Mouse (Mus musculus) right cerebral cortex, postnatal 25 days (tissue): ENCODE results near the gene Nsl1.
A peak's percentile ranks its signal among the peaks of the same experiment; 100 is the strongest.
"Not testable (repeated sequence)": the region's sequence is repeated elsewhere in the genome, so short reads cannot be mapped to it uniquely, and the experiment has no call there.

Experiments
- DNase-seq: peaks from one replicate; pipeline ENCODE4 v3.0.0; 2022

Nsl1 gene

DNA sequence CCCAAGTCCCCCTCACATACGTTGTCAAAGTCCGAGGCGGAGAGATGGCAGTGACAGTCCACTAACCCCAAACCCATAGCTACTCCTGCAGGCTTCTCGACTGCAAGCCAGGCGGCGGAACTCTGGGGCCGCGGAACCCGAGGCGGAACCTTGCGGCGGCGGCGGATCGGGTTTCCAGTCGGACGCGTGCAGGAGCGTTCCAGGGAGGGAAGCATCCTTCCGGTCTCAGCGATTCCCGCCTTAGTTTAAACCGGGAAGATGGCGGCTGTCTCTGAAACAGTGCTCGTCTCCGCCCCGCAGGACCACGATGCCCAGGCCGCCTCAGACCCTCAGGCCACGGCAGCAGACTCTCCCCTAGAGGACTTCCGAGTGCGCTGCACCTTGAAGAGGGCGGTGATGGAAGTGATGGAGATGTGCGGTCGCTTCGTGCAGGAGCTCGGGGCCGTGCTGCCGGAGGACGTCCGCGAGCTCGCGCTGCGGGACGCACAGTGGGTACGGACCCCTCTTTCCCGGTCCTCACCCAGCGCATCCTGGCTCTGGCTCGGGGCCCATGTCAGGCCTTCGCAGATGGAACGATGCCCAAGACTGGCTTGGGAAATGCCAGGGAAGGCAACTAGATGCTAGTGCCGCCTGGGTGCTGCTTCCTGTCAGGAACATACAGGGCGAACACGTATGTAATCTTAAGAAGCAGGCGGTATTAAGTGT lies at the start of gene Nsl1, which contains the start of gene Tatdn3:
Gene Nsl1, plus strand, starts transcription at position 232 of the 705 bp plus-strand sequence.
Gene Tatdn3, minus strand, starts transcription at position 152 of the 705 bp plus-strand sequence.
- DNase-seq = peak; percentile 90

DNA sequence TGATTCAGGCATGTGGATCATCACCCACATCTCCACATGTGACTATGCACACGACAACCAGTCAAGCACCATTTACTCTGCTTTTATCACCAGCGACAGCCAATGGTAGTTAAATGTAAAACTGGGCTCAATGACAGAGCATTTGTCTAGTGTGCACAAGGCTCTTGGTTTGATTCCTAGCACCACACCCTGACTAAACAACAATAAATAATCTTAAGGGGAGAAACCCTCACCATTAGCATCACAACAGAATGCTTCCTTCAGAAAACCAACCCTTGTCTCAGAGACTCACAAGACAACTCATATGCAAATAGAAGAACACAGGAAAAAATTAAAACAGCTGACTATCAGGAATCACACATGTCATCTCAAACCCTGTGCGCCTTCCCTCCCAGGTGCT lies 48.5 kb upstream of the Nsl1 start:
- DNase-seq = no peak

DNA sequence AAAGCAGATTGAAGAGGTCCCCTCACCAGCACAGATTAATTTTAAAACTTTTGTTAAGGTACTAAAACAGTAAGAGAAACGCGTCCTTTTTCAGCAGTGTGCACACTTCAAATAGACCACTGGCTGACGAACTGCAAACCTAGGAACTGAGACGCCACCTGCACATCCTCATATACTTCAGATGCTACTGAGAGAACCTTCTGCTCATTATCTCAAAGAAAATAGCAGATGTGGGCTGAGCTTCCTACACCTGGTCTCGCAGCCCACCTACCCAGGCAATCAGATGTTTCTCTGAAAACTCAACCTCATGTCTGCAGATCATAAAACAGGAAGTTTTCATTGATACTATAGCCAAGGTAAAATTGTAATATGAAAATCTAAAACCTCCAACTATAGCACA lies 43.0 kb upstream of the Nsl1 start:
- DNase-seq = no peak

DNA sequence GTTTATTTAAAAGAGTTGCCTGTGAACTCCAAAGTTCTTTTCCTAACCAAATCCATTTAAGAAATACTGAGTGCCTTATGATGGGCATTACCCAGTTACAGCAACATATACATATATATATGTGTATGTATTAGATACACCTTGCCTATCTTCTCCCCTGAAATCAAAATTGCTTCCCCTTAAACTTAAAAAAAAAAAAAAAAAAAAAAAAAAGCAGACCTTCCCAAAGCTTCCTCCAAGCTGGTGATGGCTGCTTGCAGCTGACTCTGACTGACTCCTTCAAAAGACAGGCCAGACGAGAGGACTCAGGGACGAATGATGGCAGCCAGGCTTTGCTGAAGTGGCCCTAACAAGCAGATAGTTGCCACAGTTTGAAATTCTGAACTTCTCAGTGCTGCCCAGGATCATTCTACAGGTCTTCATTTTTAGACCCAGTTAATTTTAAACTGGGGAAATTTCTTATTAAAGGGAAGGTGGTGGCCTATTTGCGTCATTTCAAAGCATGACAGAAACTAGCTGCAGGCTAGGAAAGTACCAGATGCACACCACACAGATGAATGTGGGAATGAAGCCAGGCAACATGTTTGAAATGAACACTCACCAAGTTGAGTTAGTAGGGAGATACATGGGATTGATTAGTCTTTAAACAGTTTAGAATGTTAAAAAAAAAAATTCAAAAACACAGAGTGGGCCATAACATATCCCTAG lies 42.4 kb upstream of the Nsl1 start:
- no peak for DNase-seq

DNA sequence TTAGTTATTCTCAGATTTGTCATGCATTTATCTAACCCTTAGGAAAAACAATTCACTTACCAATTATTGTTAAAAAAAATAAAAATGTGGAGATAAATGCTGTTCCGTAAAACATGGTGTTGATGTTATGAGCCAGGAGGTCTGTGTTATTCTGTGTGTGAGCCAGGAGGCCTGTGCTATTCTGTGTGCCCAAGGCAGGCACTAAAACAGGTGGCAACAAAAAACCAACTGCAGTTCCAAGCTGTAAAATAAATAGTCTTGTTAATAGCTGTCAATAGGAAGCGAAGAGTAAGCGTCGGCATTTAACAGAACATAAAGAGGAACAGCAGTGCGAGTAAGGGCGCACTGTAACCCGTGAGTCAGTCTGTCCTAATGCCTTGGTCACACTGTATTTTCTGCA lies 41.8 kb upstream of the Nsl1 start:
- DNase-seq = no peak

DNA sequence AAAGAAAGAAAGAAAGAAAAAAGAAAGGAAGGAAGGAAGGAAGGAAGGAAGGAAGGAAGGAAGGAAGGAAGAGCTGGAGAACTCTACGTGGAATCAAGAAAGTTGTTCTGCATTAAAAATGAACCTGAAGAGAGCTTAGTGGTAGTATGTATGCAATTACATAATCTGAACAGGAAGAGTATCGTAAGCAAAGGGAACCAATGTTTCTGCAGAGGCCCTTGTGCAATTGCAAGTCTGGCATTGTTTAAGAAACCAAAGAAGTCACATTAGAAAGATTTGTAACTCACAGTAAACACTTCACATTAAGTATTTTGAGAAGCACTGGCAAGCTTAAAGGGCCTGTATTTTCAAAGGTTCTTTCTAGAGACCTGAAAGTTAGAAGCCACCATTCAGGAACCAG lies 39.7 kb upstream of the Nsl1 start:
- no peak for DNase-seq

DNA sequence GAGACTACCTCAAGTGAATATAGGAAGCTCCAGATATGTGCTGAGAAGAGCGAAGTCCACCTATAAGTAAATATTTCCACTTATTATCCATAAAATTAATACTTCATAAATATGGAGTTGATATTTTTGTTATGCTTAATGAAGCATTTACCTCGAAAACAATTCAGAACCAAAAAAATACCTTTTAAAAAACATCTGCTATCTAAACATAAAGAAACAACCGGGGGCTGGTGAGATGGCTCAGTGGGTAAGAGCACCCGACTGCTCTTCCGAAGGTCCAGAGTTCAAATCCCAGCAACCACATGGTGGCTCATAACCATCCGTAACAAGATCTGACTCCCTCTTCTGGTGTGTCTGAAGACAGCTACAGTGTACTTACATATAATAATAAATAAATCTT lies 39.0 kb upstream of the Nsl1 start:
- not testable (repeated sequence) for DNase-seq

DNA sequence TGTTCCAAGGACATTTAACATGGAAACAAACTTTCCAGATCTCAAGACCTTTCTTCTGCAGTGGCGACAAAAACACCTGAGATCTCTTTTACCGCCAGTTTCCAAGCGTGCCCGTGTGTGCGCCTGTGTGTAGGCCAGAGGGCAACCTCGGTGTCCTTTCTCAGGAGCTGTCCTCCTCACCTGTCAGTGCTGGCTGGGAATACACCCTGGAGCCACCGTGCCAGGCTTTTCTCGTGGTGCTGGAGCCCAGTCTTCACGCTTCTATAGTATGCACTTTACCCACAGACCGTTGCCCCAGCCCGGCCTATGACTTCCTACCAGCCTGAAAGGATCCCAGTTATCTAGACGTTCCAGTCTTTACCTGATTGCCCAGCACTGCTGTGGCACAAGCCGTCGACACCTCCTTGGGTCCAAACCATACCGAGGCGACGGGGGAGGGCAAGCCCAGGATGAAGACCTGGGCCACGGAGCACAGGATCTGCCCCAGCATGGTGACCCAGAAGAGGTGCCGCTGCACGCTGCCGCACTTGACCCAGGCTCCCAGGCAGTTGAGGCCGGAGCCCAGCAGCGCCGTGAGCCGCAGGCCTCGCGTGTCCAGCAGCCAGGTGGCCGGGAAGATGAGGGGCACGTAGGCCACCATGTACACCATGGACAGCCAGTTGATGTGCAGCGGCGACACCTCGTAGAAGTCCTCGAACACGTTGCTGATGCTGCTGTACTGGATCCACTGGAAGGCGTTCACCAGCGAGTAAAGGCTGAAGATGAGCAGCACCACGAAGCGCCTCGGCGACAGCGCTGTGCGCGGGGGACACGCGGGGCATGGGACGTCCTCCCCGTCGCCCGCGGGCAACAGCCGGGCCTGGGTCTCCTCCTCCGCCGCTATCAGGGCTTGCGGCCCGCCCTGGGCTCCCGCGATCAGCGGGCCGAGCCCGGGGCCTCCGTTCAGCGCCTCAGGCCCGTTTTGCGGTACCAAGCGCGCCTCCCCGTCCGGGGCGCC lies 37.5 kb upstream of the Nsl1 start:
- DNase-seq = no peak

DNA sequence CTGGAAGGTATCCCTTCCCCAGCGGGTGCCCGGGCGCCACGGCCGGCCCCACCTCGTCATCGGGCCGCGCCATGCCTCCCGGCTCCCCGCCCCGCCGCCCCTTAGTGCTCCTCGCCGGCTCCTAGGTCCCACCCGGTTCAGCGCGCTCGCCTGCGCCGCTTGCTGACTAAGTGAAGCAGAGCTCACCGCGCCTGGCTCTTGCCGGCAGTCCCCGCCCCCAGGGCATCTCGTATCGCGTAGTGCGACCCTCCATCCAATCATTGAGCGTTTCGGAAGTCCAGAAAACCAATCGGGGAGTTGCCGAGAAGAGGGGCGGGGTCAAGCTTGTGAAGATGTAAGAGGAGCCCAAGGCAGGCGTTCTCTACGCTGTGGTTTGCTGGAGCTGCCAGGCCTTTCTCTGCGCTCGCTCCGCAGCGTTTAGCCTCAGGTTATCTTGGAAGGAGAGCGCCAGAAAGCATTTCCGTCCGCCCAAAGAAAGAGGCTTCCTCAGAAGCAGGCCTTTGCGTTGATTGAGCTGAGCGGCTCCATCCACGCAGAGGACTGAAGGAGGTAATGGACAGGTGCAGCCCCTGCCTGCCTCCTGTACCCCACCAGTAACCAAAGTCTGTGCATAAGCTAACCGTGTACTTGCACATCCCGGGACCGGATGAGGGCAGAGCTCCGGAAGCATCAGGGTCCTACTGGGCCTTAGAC lies 36.6 kb upstream of the Nsl1 start, which contains the start of gene Flvcr1:
Gene Flvcr1, minus strand, starts transcription at position 138 of the 693 bp plus-strand sequence.
- peak; percentile 98 for DNase-seq

DNA sequence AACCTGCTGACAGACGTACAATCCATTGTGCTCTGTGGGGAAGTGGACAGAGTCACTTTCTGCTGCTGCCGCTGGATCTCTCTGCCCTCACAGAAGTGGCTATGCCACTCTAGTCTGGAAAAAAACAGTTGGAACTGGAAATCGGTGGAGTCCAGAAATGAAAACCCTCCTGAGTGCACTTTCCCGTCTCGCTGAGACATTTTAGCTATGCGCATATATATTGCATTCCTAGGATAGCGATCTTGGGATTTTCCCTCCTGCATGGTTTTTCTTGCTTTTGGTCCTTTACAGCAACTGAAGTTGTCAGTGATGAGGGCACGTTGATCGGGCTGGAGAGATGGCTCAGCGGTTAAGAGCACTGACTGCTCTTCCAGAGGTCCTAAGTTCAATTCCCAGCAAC lies 32.6 kb upstream of the Nsl1 start:
- DNase-seq = no peak

DNA sequence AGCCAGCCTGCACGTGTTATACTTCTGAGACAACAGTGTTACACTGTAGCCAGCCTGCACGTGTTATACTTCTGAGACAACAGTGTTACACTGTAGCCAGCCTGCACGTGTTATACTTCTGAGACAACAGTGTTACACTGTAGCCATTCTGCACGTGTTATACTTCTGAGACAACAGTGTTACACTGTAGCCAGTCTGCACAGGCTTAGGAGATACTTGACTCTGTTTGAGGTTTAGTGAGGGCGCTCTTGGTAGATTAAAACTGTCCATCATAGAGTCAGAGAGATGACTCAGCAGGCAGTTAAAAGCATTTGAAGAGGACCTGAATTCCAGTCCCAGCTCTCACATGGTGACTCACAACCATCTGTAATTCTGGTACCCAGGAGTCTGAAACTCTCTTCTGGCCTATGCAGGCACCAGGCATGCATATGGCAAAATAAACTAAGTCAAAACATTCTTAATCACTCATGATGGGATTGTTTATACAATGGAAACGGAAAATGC lies 31.8 kb upstream of the Nsl1 start:
- not testable (repeated sequence) for DNase-seq

DNA sequence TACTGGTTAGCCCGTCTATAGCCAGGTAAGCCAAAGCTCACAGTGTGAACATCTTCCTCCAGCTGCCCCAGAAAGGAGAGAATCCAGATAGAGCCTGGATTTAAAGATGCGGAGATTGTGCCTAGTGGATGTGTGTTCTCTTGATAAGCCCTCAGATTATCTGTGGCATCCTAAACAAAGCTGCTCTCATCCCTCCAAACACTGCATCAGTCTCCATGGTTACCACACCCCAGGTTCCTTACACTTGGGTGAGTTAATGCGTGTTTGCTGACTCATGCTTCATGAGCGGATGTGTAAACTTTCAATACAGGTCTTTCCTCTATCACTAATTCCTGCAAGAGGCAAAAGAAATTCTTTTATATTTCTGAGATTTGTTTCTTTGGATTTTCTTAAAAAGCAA lies 27.2 kb upstream of the Nsl1 start:
- no peak for DNase-seq

DNA sequence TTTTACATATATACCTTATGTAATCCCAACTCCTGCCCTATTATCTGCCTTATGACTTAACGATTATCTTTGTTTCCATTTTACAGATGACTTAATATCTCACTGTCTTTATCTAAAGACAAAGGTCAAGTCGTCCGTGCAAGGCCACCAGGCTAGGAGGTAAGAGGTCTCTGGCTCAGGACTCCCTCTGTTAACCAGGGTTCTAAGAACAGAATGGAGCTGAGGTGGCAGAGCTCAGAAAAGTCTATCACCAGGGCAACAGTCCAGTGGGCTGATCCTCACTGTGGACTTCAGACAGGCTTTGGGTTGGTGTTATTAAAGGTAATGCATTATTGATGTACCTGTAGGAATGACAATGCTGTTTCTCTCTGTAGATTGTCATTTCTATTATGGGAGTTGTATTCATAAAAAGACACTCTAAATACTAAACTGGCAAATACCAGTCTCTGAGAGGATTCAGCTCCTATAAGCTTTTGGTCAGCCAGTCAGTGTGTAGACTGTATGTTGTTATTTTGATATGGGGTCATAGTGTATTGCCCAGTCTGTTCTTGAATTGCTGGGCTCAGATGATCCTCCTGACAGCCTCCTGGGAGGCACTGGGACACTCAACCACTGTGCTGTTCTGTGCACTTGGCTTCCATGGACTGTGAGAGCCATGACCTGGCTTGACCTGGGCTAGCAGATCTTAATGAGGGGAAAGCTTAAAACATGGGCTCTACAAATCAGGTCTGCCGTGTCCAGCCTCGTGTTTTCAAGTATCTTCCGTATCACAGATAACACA lies 26.1 kb upstream of the Nsl1 start, which contains the start of gene Spata45:
Gene Spata45, plus strand, starts transcription at position 86 of the 781 bp plus-strand sequence.
- DNase-seq = no peak

DNA sequence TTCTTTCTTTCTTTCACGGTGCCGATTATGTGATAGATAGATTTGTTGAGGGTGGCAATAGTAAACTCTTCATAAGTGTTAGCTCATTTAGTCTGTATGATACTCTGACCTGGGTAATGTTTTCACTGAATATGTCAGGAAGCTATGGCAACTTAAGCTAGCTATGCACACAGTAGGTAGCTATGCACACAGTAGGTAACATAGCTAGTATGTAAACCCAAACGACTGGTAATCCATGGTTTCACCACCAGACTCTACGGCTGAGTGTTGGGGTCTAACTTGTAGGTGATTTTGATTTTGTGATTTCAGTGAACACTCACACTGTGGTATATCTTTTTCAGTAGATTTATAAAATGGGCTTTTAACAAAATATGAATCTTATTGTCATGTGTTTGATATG lies 24.8 kb upstream of the Nsl1 start:
- no peak for DNase-seq

DNA sequence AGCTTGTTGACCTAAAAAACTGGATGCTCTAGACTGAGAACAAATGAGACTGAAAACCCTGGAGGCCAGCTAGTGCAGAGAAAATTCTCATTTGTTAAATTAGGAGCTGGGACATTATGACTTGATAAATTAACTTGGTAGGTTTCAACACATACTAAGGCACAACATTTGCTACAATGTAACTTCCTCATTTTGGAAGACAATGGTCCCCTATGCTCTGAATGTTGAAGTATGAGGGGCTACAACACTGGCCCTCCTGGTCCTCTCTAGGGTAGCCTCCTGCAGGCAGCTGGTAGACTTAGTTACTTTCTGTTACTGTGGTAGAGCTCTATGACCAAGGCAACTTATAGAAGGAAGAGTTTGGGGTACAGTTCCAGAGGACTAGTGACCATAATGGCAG lies 21.5 kb upstream of the Nsl1 start:
- no peak for DNase-seq

DNA sequence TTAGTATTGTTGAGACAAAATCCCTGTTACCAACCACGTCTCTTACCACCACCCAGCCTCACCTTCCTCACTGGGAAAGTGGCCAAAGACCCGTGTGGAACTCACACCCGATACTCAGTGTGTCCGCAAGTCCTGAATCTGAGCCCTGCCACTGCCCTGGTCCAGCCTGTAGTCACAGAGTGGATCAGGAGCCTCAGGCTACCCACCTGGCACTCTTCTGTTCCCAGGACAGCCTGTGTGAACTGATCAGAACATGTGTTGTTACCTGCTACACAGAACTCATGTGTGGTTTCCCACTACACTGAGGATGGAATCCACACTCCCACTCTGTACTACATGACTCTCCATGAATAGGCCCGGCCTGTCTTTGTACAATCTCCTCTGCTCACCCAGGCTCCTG lies 20.7 kb upstream of the Nsl1 start:
- no peak for DNase-seq

DNA sequence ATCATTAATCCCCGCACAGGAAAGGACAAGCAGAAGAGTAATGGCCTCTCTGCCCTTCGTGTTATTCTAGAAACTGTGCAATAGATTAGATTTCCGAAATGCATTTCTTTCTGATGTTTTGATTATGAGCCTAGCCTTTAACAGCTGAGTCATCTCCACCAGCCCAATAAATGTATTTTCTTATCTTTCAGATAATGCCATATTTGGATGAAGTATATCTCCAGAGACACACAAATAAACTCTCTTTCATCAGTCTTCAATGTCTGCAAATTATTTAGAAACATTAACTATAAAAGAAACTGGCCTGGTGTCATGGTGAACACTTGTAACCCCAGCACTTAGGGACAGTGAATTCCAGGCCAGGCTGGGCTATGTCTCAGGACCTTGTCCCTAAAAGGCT lies 20.1 kb upstream of the Nsl1 start:
- DNase-seq = no peak

DNA sequence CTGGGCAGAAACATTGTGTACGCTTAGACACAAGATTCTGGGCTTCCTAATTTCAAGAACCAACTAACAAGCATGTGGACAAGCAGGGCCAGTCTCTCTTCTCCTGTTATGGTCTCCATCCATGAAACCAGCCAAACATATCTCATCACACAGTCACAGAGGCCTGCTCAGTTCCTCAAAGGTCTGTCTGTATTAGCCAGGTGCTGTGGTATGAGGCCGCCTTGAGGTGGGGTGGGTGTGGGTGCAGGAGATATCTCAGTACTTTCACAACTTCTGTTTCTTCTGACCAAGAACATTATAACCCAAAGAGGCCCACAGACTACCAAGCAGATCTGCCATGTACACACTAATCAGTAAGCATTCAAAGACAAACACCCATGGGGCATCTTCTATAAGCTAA lies 17.5 kb upstream of the Nsl1 start:
- DNase-seq = no peak

DNA sequence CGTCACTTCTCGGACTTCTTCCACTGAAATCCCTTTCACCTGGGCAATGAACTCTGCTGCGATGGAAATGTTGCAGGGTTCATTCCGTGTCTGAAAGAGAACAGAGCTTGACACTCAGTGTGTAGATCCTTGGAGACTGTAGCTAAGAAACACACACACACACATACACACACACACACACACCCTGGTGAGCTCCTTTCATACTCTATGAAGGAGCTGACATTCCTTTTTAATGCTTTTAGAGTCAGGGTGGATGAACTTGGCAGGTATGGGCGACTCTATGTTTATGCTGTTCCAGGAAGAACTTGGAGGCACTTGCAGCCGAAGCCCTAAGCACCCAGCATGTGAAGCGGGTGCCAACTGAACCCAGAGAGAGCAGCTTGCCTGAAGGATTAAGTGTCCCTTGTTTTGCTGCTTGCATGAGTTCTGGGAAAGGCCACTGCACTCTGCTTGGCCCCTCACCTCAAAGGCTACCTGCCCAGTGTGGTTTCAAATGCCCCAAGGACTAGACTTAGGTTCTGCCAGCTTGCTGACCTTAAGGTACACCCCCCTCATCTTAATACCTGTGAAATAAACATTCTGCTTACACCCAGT lies 16.5 kb upstream of the Nsl1 start:
- DNase-seq = no peak

DNA sequence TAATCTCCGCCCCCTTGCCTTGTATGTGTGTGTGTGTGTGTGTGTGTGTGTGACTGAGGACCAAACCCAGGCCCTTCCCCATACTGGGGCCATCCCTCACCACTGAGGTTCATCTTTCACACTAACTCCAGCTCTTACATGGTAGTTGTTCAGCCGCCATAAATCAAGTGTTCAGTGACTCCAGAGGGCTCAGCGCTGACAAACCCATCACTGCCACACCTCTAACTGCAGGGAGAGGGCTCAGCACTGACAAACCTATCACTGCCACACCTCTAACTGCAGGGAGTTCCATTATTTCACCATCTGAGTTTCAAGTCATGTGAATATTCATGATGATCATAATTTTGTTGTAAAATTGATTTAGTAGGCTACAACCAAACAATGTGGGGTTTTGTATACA lies 9.3 kb upstream of the Nsl1 start:
- no peak for DNase-seq
